Mouse (Mus musculus) olfactory bulb, adult 2 months (tissue): Measurements from ENCODE around the gene Ccdc57. TPM values are rescaled to one million over a fixed set of nuclear protein-coding genes. Genes with fewer than 3 reads are reported as not detected.
"Not testable (repeated sequence)": the region's sequence is repeated elsewhere in the genome, so short reads cannot be mapped to it uniquely, and the experiment has no call there.

ENCODE experiments used
- H3K27ac ChIP-seq: fragments of 200-500 bp; 2 replicates; pipeline ENCODE4 v1.5.1; 2012; ENCODE audit warnings: low read depth, low read length; ENCODE audit not compliant: insufficient read depth
- H3K4me1 ChIP-seq: fragments of 200-500 bp; 2 replicates; pipeline ENCODE4 v1.6.1; 2012; ENCODE audit warnings: low read length; ENCODE audit not compliant: control insufficient read depth, insufficient read depth
- H3K4me3 ChIP-seq: fragments of 200-500 bp; 2 replicates; pipeline ENCODE4 v1.5.1; 2012; ENCODE audit warnings: mild to moderate bottlenecking, low read depth, low read length, moderate library complexity; ENCODE audit not compliant: insufficient read depth
- CTCF ChIP-seq: fragments of 200-500 bp; IDR thresholded peaks from 2 replicates; pipeline ENCODE4 v1.5.1; 2012; ENCODE audit warnings: low read depth, mild to moderate bottlenecking, low read length, moderate library complexity; ENCODE audit not compliant: insufficient read depth
- POLR2A ChIP-seq: fragments of 200-500 bp; IDR thresholded peaks from 2 replicates; pipeline ENCODE4 v1.6.1; 2012; ENCODE audit warnings: mild to moderate bottlenecking, low read depth, low read length, moderate library complexity; ENCODE audit not compliant: insufficient read depth
- WGBS: fragments of 180-500 bp; shearing (Covaris S2); methylation state at CpG from one replicate; pipeline ENCODE4 v1.1.7; 2018; 5-methylcytosine and 5-hydroxymethylcytosine counted together
- polyA plus RNA-seq: library from polyadenylated mRNA; stranded (reverse); fragments of >200 nt; gene quantifications from 2 replicates; pipeline ENCODE4 v1.2.4, GENCODE M21; 2012; ENCODE audit warnings: low replicate concordance; ENCODE audit not compliant: missing spikeins, insufficient read depth, insufficient read length

Gene Ccdc57
- polyA plus RNA-seq, 1 experiment, result not detected

DNA sequence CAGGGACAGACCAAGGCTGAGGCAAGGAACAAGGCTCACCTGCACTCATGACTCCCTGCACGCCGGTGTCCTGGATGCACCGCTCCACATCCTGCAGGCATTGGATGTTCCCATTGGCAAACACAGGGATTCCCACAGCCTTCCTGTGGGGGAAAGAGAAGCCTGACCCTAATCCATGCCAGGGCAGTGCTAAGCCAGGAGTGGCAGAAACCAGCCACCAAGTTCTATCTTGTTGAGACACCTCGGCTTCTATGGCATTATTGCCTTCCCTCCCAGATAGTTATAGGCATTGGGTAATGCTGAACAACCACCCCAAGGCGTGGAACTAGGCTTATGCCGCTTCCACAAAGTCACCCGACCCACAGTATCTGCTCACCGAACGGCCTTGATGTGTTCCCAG is 140.0 kb downstream of the Ccdc57 start:
- 95% methylated on average over 9 of the region's 9 CpGs for WGBS
- TF ChIP-seq POLR2A, result no peak
- no peak for TF ChIP-seq CTCF
- Histone ChIP-seq H3K27ac (no peak overlapping the region), H3K4me1 (peaks cover 11% of the 10 kb centered on the region), H3K4me3 (no peak overlapping the region)

DNA sequence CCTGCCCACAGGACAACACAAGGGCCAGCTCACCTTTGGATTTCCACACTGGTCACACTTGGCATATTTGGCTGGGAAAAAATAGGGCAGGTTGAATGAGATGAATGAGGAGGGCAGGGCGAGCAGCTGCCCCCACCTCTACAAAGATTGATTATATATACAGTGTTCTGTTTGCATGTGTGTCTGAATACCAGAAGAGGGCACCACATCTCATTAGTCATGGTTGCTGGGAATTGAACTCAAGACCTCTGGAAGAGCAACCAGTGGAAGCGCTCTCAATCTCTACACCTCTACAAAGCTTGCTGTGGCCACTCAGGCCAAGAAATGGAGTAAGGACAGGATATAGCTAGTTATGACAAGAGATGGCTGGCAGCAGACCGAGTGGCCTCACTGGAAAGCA is 142.9 kb downstream of the Ccdc57 start:
- WGBS, result 83% methylated on average over 3 of the region's 3 CpGs
- Histone ChIP-seq H3K4me3 (no peak overlapping the region), H3K4me1 (peaks cover 13% of the 10 kb centered on the region), H3K27ac (no peak overlapping the region)
- TF ChIP-seq CTCF, result no peak
- no peak for TF ChIP-seq POLR2A

DNA sequence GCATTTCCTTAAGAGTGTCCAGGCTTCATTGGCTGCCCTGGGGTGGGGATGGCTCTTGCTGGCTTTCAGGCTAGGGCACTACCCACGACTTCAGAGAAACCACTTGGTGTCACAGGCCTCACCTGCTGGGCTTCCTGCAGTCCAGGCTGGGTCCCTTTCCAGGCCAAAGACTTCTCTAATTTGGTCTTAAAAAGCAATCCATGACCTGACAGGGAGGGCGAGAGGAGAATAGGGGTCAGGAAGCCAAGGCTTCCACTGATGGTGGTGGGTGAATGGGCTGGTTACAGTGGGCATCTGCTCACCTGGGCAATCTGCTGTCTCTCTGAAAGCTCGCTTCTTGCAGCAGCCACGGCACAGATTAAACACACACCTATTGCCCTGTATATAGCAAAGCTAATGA is 143.3 kb downstream of the Ccdc57 start:
- 89% methylated on average over 4 of the region's 4 CpGs for WGBS
- no peak for TF ChIP-seq POLR2A
- TF ChIP-seq CTCF, result no peak
- Histone ChIP-seq H3K27ac (no peak overlapping the region), H3K4me3 (no peak overlapping the region), H3K4me1 (peaks cover 13% of the 10 kb centered on the region)

DNA sequence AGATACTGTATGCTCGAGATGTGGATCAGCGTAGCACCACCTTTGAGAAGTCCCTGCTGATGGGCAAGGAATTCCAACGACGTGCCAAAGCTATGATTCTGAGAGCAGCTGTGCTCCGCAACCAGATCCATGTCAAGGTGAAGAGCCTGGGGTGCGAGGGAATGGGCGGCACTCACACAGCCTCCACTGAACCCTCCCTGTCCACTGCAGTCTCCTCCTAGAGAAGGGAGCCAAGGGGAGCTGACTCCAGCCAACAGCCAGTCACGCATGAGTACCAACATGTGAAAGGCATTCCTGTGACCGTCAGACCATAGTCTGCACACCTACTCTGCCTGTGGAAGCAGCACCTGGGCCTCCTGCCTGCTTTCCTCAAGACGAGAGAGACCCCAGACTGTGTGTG is 144.2 kb downstream of the Ccdc57 start:
- H3K27ac ChIP-seq, H3K4me3 ChIP-seq: not testable (repeated sequence)
- WGBS, result 87% methylated on average over 10 of the region's 10 CpGs
- H3K4me1 ChIP-seq, result peaks cover 15% of the 10 kb centered on the region

DNA sequence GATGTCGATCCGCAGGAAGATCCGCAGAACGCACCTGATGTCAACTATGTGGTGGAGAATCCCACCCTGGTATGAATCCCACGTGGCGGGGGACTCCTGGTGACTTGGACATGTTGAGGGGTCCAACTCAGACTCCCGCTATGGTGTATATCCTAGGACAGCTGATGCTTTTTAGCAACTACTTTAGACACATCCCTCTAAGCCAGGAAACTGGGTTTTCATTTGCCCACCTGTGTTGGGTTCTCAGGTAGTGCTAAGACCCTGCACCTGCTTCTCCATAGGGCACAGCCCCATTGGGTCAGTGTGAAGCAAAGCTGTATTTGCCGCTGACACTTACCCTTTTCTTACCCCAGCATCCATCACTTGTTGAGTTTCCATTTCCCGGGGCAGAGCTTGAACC is 147.5 kb downstream of the Ccdc57 start:
- H3K27ac ChIP-seq, result no peak overlapping the region
- 35% methylated on average over 9 of the region's 9 CpGs for WGBS
- TF ChIP-seq POLR2A, result no peak
- TF ChIP-seq CTCF, result no peak

GRCm38 (mm10) chr11:120784064-120784791 is 148.4 kb downstream of the Ccdc57 start, which contains the start of the genes Rfng and Gps1:
Rfng (minus strand) TSS chr11:120784207.
Gps1 (plus strand) TSS chr11:120784272.
- peak; percentile 69 for TF ChIP-seq POLR2A
- no peak for TF ChIP-seq CTCF
- H3K27ac ChIP-seq, result peak within 1 kb of the TSS; percentile 21; the same call in 1 of the 2 replicates
- H3K4me3 ChIP-seq, result peak within 1 kb of the TSS; percentile 97
- under 1% methylated on average over 96 of the region's 107 CpGs for WGBS
- H3K4me1 ChIP-seq, result peaks cover 28% of the 10 kb centered on the region

More for the DNA sequence above, 147.5 kb downstream of the Ccdc57 start:
- Histone ChIP-seq H3K4me3 (peak overlapping the region; percentile 97), H3K4me1 (peaks cover 28% of the 10 kb centered on the region)

GRCm38 (mm10) chr11:120783426-120784063 is 149.1 kb downstream of the Ccdc57 start:
- H3K27ac ChIP-seq, result peak overlapping the region; percentile 21; the same call in 1 of the 2 replicates
- peaks cover 28% of the 10 kb centered on the region for H3K4me1 ChIP-seq
- H3K4me3 ChIP-seq, result peak overlapping the region; percentile 97
- TF ChIP-seq CTCF, result no peak
- no peak for TF ChIP-seq POLR2A
- 1% methylated on average over 42 of the region's 42 CpGs for WGBS

- not testable (repeated sequence) for H3K4me3 ChIP-seq, H3K27ac ChIP-seq
- H3K4me1 ChIP-seq, result peaks cover 28% of the 10 kb centered on the region
- WGBS, result 97% methylated on average over 6 of the region's 6 CpGs
Observed at GRCm38 (mm10) chr11:120781361-120781760, 151.3 kb downstream of the Ccdc57 start.

DNA sequence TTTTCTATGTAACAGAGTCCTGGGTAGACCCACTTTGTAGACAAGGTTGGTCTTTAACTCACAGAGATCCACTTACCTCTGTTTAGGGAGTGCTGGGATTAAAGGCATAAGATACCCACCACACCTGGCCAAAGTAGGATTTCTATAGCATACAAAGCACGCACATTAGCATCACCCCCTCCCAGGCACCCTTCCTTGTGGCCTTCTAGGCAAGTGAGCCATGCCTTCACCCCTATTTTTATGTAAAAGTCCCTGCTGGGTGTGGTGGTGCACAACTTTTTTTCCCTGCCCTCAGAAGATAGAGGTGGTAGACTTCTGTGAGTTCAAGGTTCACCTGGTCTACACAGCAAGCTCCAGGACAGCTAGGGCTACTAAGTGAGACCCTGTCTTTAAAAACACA is 152.8 kb downstream of the Ccdc57 start:
- TF ChIP-seq POLR2A, result no peak
- no peak for TF ChIP-seq CTCF
- WGBS, result 93% methylated on average over 1 of the region's 1 CpGs
- Histone ChIP-seq H3K4me3 (no peak overlapping the region), H3K4me1 (peaks cover 17% of the 10 kb centered on the region), H3K27ac (no peak overlapping the region)
